Mouse (Mus musculus) gonadal fat pad, adult 2 months (tissue): Measurements from ENCODE around the gene Taok3. TPM values are rescaled to one million over a fixed set of nuclear protein-coding genes. Genes with fewer than 3 reads are reported as not detected.

ENCODE experiments used
- DNase-seq: peaks from one replicate; pipeline ENCODE4 v3.0.0-alpha.2; 2012; ENCODE audit warnings: low read depth
- polyA plus RNA-seq: library from polyadenylated mRNA; depleted of rRNA; stranded (reverse); fragments of >200 nt; gene quantifications from 2 replicates; pipeline ENCODE4 v1.2.3, GENCODE M21; 2012

Taok3 gene
- polyA plus RNA-seq, 1 experiment = 8.5 TPM

- no peak for DNase-seq
Measured at GRCm38 (mm10) chr5:117143721-117144135, 23.8 kb downstream of the Taok3 start.

GRCm38 (mm10) chr5:117146165-117146564, 26.2 kb downstream of the Taok3 start:
- DNase-seq = no peak

- DNase-seq = no peak
Measured at GRCm38 (mm10) chr5:117147187-117148095, 27.5 kb downstream of the Taok3 start.

GRCm38 (mm10) chr5:117149054-117149942, 29.4 kb downstream of the Taok3 start:
- no peak for DNase-seq

GRCm38 (mm10) chr5:117150068-117150467, 30.1 kb downstream of the Taok3 start:
- DNase-seq = no peak

- DNase-seq = no peak
Measured at GRCm38 (mm10) chr5:117152944-117153343, 33.0 kb downstream of the Taok3 start.

GRCm38 (mm10) chr5:117153527-117154091, 33.7 kb downstream of the Taok3 start:
- DNase-seq = peak; percentile 23

- DNase-seq = peak; percentile 14
Measured at GRCm38 (mm10) chr5:117158335-117159018, 38.5 kb downstream of the Taok3 start.

- DNase-seq = no peak
Measured at GRCm38 (mm10) chr5:117159326-117159725, 39.4 kb downstream of the Taok3 start.

- DNase-seq = no peak
Measured at GRCm38 (mm10) chr5:117159805-117160291, 39.9 kb downstream of the Taok3 start.

- no peak for DNase-seq
Measured at GRCm38 (mm10) chr5:117160499-117160898, 40.6 kb downstream of the Taok3 start.

GRCm38 (mm10) chr5:117163790-117164189, 43.9 kb downstream of the Taok3 start:
- DNase-seq = no peak

GRCm38 (mm10) chr5:117164516-117164915, 44.6 kb downstream of the Taok3 start:
- no peak for DNase-seq

- no peak for DNase-seq
Measured at GRCm38 (mm10) chr5:117164923-117165322, 45.0 kb downstream of the Taok3 start.

GRCm38 (mm10) chr5:117165946-117166345, 46.0 kb downstream of the Taok3 start:
- DNase-seq = no peak

- DNase-seq = no peak
Measured at GRCm38 (mm10) chr5:117166811-117167365, 47.0 kb downstream of the Taok3 start.

GRCm38 (mm10) chr5:117168351-117169100, 48.6 kb downstream of the Taok3 start:
- no peak for DNase-seq

- no peak for DNase-seq
Measured at GRCm38 (mm10) chr5:117174057-117174456, 54.1 kb downstream of the Taok3 start.

- no peak for DNase-seq
Measured at GRCm38 (mm10) chr5:117175896-117176295, 56.0 kb downstream of the Taok3 start.

- DNase-seq = no peak
Measured at GRCm38 (mm10) chr5:117178079-117178478, 58.1 kb downstream of the Taok3 start.
